Mouse (Mus musculus): Measurements from ENCODE around the gene Cnnm3. TPM values are rescaled to one million over a fixed set of nuclear protein-coding genes. Genes with fewer than 3 reads are reported as not detected.

Gene Cnnm3
- polyA plus RNA-seq (2015; fragmentation: Nextera tagmentation; extraction: Ambion mirVana): 3.7 and 4.4 TPM in 2 replicates

GRCm38 (mm10) chr1:36511289-36512021, at the start of gene Cnnm3:
Cnnm3 (plus strand) TSS chr1:36511867.
- H3K9me3 ChIP-seq: no peaks in the 10 kb centered on the region
- ATAC-seq (ENCODE audit: low FRiP score, low read depth): peak; percentile 99
- peaks cover 26% of the 10 kb centered on the region for H3K36me3 ChIP-seq
- H3K27me3 ChIP-seq: no peaks in the 10 kb centered on the region
- H3K4me3 ChIP-seq: peak within 1 kb of the TSS; percentile 93
- H3K4me2 ChIP-seq (replicated peaks): peak within 1 kb of the TSS; percentile 96
- H3K4me1 ChIP-seq: peaks cover 26% of the 10 kb centered on the region
- WGBS: 2% methylated on average over 46 of the region's 51 CpGs
- peak within 1 kb of the TSS; percentile 87 for H3K9ac ChIP-seq
- H3K27ac ChIP-seq: peak within 1 kb of the TSS; percentile 99

DNA sequence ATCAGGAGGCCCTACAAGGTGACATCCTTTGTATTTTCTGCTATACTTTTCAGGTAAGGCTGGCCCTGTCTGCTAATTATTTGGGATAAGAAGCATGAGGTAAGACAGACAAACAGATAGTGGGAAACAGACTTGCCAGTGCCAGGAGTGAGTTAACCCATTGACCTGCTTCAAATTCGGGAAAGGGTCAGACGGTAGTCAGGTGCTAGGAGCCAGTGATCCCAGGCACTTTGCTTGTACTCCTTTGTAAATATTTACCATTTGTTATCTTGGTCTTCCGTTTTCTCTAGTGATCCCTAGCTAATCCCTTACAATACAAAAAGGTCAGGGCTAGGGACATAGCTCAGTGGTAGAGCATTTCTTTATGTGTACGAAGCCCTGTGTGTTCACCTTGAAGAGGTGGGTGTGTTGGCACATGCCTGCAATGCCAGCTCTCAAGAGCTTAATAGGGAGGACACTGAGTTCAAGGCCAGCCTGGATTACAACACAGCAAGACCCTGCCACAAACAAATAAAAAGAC, 46.0 kb upstream of the Cnnm3 start:
- no peaks in the 10 kb centered on the region for H3K36me3 ChIP-seq
- H3K4me2 ChIP-seq (replicated peaks): no peak overlapping the region
- ATAC-seq (ENCODE audit: low FRiP score, low read depth): no peak
- no peaks in the 10 kb centered on the region for H3K27me3 ChIP-seq
- no peak overlapping the region for H3K4me3 ChIP-seq
- no peaks in the 10 kb centered on the region for H3K9me3 ChIP-seq
- no peak overlapping the region for H3K9ac ChIP-seq
- 52% methylated on average over 4 of the region's 4 CpGs for whole genome bisulfite sequencing
- H3K4me1 ChIP-seq: peaks cover 9% of the 10 kb centered on the region; the same call in 1 of the 2 replicates
- H3K27ac ChIP-seq: no peak overlapping the region

GRCm38 (mm10) chr1:36467446-36467845, 44.2 kb upstream of the Cnnm3 start:
- no peaks in the 10 kb centered on the region for H3K27me3 ChIP-seq
- H3K27ac ChIP-seq: no peak overlapping the region
- WGBS: 47% methylated on average over 5 of the region's 5 CpGs
- H3K4me1 ChIP-seq: peaks cover 14% of the 10 kb centered on the region
- H3K4me2 ChIP-seq (replicated peaks): no peak overlapping the region
- H3K36me3 ChIP-seq: no peaks in the 10 kb centered on the region
- no peaks in the 10 kb centered on the region for H3K9me3 ChIP-seq
- H3K4me3 ChIP-seq: no peak overlapping the region
- no peak for ATAC-seq (ENCODE audit: low FRiP score, low read depth)
- no peak overlapping the region for H3K9ac ChIP-seq

DNA sequence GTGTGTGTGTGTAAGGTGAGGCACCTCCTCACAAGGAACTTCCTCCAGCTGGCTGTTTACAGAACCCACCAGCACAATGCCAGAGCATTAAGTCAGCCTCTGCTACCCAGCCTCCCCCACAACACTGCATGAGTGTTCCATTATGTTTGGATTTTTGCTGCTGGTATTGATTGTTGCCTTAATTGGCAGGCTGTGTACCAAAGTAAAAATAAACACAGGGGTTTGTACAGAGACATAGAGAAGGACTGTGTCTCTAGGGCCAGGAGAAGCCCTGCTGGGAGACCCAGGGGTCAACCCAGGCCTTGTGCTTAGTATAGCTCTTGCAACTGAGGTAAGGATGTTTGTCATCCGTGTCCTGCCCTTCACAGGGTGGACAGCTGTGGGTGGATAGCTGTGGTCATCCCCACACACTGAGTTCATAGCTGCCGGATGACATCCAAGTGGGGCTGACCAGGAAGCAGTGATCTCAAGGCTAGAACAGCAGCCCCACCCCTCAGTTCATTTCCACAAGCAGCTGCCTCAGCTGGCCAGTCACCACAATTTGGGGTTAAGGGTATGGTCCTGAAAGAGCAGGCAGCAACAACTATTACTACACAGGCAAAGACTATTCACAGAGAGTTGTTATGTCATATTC, 41.7 kb upstream of the Cnnm3 start:
- WGBS: 58% methylated on average over 2 of the region's 2 CpGs
- Histone ChIP-seq H3K9ac (no peak overlapping the region), H3K27me3 (no peaks in the 10 kb centered on the region), H3K4me1 (peaks cover 39% of the 10 kb centered on the region), H3K36me3 (no peaks in the 10 kb centered on the region), H3K4me2 (replicated peaks) (no peak overlapping the region), H3K4me3 (no peak overlapping the region), H3K9me3 (no peaks in the 10 kb centered on the region), H3K27ac (no peak overlapping the region)
- no peak for ATAC-seq (ENCODE audit: low FRiP score, low read depth)

DNA sequence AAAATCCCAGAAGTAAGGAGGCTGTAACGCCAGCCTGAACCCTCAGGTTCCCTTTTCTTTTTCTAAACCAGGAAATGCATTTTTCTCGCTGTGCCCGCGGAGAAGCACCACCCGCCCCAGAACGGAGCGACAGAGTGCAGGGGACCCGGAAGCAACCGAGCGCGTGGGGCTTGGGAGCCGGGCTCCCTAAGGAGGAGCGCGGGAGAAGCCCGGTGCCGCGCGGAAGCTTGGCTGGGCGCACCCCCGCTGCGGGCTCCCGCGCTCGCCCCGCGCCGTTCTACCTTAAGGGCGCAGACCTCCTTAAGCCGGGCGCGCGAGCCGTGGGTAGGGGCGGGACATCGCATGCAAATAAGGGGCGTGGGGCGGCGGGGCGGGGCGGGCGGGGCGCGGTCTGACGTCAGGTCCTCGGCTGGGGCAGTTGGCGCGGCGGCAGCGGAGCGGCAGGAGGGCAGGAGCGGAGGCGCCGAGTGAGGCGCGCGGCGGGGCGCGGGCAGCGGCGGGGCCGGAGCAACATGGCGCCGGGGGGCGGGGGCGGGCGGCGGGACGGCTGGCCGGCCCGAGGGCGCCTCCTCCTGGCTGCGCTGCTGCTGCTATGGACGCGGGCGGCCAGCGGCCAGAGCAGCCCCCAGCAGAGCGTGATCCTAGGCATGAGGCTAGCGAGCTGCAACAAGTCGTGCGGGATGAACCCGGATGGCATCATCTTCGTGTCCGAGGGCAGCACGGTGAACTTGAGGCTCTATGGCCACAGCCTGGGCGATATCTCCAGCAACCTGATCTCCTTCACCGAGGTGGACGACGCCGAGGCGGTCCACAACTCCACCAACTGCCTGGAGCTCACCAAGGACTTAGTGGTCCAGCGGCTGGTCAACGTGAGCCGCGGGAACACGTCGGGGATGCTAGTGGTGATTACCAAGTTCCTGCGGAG, 40.2 kb upstream of the Cnnm3 start, which contains the start of gene Cnnm4:
Gene Cnnm4, plus strand, starts transcription at position 440 of the 925 bp plus-strand sequence.
- peak; percentile 93 for ATAC-seq (ENCODE audit: low FRiP score, low read depth)
- H3K4me2 ChIP-seq (replicated peaks): peak within 1 kb of the TSS; percentile 83
- H3K9me3 ChIP-seq: no peaks in the 10 kb centered on the region
- no peaks in the 10 kb centered on the region for H3K27me3 ChIP-seq
- H3K9ac ChIP-seq: peak within 1 kb of the TSS; percentile 73
- under 1% methylated on average over 82 of the region's 98 CpGs for WGBS
- H3K36me3 ChIP-seq: no peaks in the 10 kb centered on the region
- H3K4me1 ChIP-seq: peaks cover 54% of the 10 kb centered on the region
- peak within 1 kb of the TSS; percentile 44; the same call in 1 of the 2 replicates for H3K27ac ChIP-seq
- H3K4me3 ChIP-seq: peak within 1 kb of the TSS; percentile 68

DNA sequence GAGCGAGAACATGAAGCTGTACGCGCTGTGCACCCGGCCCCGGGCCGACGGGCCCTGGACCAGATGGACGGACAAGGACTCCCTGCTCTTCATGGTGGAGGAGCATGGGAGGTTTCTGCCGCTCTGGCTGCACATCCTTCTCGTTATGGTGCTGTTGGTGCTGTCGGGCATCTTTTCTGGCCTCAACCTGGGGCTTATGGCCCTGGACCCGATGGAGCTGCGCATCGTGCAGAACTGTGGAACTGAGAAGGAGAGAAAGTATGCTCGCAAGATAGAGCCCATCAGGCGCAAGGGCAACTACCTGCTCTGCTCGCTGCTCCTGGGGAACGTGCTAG, 39.6 kb upstream of the Cnnm3 start:
- Histone ChIP-seq H3K9ac (peak overlapping the region; percentile 73), H3K27ac (no peak overlapping the region), H3K4me3 (peak overlapping the region; percentile 68), H3K27me3 (no peaks in the 10 kb centered on the region), H3K36me3 (no peaks in the 10 kb centered on the region), H3K9me3 (no peaks in the 10 kb centered on the region), H3K4me2 (replicated peaks) (peak overlapping the region; percentile 83), H3K4me1 (peaks cover 60% of the 10 kb centered on the region)
- ATAC-seq (ENCODE audit: low FRiP score, low read depth): no peak
- WGBS: 11% methylated on average over 18 of the region's 18 CpGs

- Histone ChIP-seq H3K4me2 (replicated peaks) (peak overlapping the region; percentile 83), H3K36me3 (no peaks in the 10 kb centered on the region; the same call in 1 of the 2 replicates), H3K9ac (peak overlapping the region; percentile 53), H3K4me1 (peaks cover 73% of the 10 kb centered on the region), H3K27ac (no peak overlapping the region), H3K4me3 (peak overlapping the region; percentile 68), H3K9me3 (no peaks in the 10 kb centered on the region), H3K27me3 (no peaks in the 10 kb centered on the region)
- no peak for ATAC-seq (ENCODE audit: low FRiP score, low read depth)
- WGBS: 76% methylated on average over 10 of the region's 10 CpGs
Measured at GRCm38 (mm10) chr1:36473211-36473780, 38.4 kb upstream of the Cnnm3 start.

DNA sequence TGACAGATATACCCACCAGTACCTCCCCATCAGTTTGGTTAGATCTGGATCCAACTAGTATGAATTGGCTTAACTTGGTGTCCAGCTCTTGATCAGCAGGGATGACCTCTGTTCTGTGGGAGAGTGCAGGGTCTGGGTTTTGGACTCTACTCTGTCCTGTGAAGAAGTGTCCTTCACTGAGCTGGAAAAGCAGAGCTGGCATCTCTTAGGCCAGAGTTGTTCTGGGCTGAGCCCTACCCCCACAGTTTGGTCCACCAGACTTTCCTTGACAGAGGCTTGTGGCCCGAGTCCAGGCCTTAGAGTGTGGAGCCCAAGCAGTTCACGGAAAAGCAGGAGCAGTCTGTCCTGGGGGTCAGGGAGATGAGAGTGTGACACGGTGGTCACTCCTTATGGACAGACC, 37.0 kb upstream of the Cnnm3 start:
- H3K9ac ChIP-seq: peak overlapping the region; percentile 58
- H3K36me3 ChIP-seq: no peaks in the 10 kb centered on the region; the same call in 1 of the 2 replicates
- 62% methylated on average over 3 of the region's 3 CpGs for WGBS
- peak overlapping the region; percentile 91 for H3K27ac ChIP-seq
- no peaks in the 10 kb centered on the region for H3K27me3 ChIP-seq
- no peaks in the 10 kb centered on the region for H3K9me3 ChIP-seq
- no peak for ATAC-seq (ENCODE audit: low FRiP score, low read depth)
- peaks cover 85% of the 10 kb centered on the region for H3K4me1 ChIP-seq
- peak overlapping the region; percentile 68 for H3K4me3 ChIP-seq
- peak overlapping the region; percentile 83 for H3K4me2 ChIP-seq (replicated peaks)

GRCm38 (mm10) chr1:36475480-36476110, 36.1 kb upstream of the Cnnm3 start:
- Histone ChIP-seq H3K9ac (peak overlapping the region; percentile 58), H3K27me3 (no peaks in the 10 kb centered on the region), H3K4me1 (peaks cover 82% of the 10 kb centered on the region)

DNA sequence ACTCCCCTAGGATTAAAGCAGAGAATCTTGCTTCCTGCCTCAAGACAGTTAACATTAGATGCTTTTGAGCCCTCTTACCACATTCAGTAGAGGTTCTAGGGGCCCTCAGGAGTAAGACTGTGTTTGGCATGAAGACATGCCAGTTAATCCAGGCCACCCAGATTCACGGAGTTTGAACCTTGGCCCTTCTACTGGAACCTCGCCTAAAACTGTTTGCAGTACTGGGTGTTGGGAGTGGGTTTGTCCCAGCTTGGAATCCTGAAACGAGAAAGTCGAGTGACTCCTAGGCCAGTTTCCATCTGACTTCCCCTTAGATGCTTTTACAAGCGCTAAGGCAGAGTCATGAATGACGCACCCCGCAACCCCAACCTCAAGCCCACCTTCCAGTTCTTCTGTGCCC, 35.2 kb upstream of the Cnnm3 start:
- Histone ChIP-seq H3K36me3 (peaks cover 5% of the 10 kb centered on the region; the same call in 1 of the 2 replicates), H3K4me1 (peaks cover 78% of the 10 kb centered on the region), H3K9me3 (no peaks in the 10 kb centered on the region), H3K4me2 (replicated peaks) (peak overlapping the region; percentile 83), H3K4me3 (peak overlapping the region; percentile 68), H3K27ac (peak overlapping the region; percentile 91), H3K9ac (0 out of 2 replicates have a peak overlapping the region, but pooled peaks have one; percentile 35), H3K27me3 (no peaks in the 10 kb centered on the region)
- ATAC-seq (ENCODE audit: low FRiP score, low read depth): no peak
- 63% methylated on average over 7 of the region's 7 CpGs for WGBS

More at GRCm38 (mm10) chr1:36475480-36476110, 36.1 kb upstream of the Cnnm3 start:
- no peaks in the 10 kb centered on the region for H3K9me3 ChIP-seq
- WGBS: 38% methylated on average over 8 of the region's 8 CpGs
- peak overlapping the region; percentile 83 for H3K4me2 ChIP-seq (replicated peaks)
- H3K27ac ChIP-seq: peak overlapping the region; percentile 91
- no peak for ATAC-seq (ENCODE audit: low FRiP score, low read depth)
- peaks cover 5% of the 10 kb centered on the region; the same call in 1 of the 2 replicates for H3K36me3 ChIP-seq
- peak overlapping the region; percentile 68 for H3K4me3 ChIP-seq

DNA sequence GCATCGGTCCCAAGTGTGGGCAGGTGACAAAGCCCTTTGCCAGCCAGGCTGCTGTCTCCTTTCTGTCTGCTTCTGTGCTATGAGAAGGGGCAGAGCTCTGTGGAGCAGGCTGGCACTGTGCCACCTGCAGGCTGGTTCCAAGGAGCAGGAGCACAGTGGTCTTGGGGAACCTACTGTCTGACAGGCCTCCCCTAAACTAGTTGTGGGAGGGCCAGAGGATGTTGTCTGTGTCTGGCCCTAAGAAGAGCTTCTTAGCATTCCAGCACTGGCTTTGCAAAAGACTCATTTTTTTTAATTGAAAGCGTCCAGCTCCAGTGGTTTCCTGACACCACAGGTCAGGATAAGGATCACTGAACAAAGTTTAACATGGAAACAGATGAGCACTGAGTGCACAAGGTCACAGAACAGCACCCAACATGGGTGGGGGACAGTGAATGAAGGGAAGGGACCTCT, 33.3 kb upstream of the Cnnm3 start:
- no peaks in the 10 kb centered on the region for H3K27me3 ChIP-seq
- H3K4me2 ChIP-seq (replicated peaks): no peak overlapping the region
- no peak overlapping the region for H3K27ac ChIP-seq
- no peaks in the 10 kb centered on the region for H3K9me3 ChIP-seq
- no peak overlapping the region for H3K9ac ChIP-seq
- H3K4me1 ChIP-seq: peaks cover 62% of the 10 kb centered on the region
- WGBS: 69% methylated on average over 2 of the region's 2 CpGs
- no peak overlapping the region for H3K4me3 ChIP-seq
- H3K36me3 ChIP-seq: peaks cover 5% of the 10 kb centered on the region; the same call in 1 of the 2 replicates
- no peak for ATAC-seq (ENCODE audit: low FRiP score, low read depth)
